Mouse (Mus musculus) liver, embryonic 14.5 days (tissue): Measurements from ENCODE around the gene Sgcg.

Experiments
- CTCF ChIP-seq: IDR thresholded peaks from 2 replicates; pipeline ENCODE4 v1.5.1; 2016; ENCODE audit warnings: antibody characterized with exemption, low read depth, control low read depth
- EP300 ChIP-seq: IDR thresholded peaks from 2 replicates; pipeline ENCODE4 v1.6.1; 2016; ENCODE audit warnings: antibody characterized with exemption, low read depth

GRCm38 (mm10) chr14:61278676-61279300 lies 20.5 kb upstream of the Sgcg start:
- TF ChIP-seq EP300 = no peak
- no peak for TF ChIP-seq CTCF
